Mouse (Mus musculus) ES-Bruce4 (cell line): ENCODE data around the gene Clptm1.

ENCODE experiments used
- CTCF ChIP-seq: IDR thresholded peaks from one replicate; pipeline ENCODE4 v1.8.1; 2011; ENCODE audit warnings: low read depth, low read length
- EP300 ChIP-seq: IDR thresholded peaks from 2 replicates; pipeline ENCODE4 v1.6.1; 2011; ENCODE audit warnings: low read depth, low read length; ENCODE audit not compliant: insufficient read depth
- POLR2A ChIP-seq: IDR thresholded peaks from one replicate; pipeline ENCODE4 v1.8.1; 2011; ENCODE audit warnings: low read length; ENCODE audit not compliant: insufficient read depth

- TF ChIP-seq CTCF (no peak), POLR2A (no peak), EP300 (no peak)
Measured at GRCm38 (mm10) chr7:19632720-19633119, 32.1 kb downstream of the Clptm1 start.
